Mouse (Mus musculus) liver, adult 2 months (tissue): ENCODE measurements around the gene Tdgf1. TPM values are rescaled to one million over a fixed set of nuclear protein-coding genes. Genes with fewer than 3 reads are reported as not detected.
A peak's percentile ranks its signal among the peaks of the same experiment; 100 is the strongest.

Source experiments
- DNase-seq: peaks from one replicate; pipeline ENCODE4 v3.0.0-alpha.2; 2011; ENCODE audit warnings: low read depth, low spot score; ENCODE audit errors: extremely low read depth
- H3K27ac ChIP-seq: fragments of 200-500 bp; replicated peaks from 2 replicates; pipeline ENCODE4 v1.5.1; 2012; ENCODE audit warnings: low read depth, mild to moderate bottlenecking, control low read depth, inconsistent platforms, low read length; ENCODE audit not compliant: insufficient read depth
- H3K27me3 ChIP-seq: fragments of 200-500 bp; 2 replicates; pipeline ENCODE4 v1.6.1; 2012; ENCODE audit warnings: mild to moderate bottlenecking, moderate library complexity, low read length, inconsistent platforms; ENCODE audit not compliant: control insufficient read depth, insufficient read depth
- H3K36me3 ChIP-seq: fragments of 200-500 bp; 2 replicates; pipeline ENCODE4 v1.6.1; 2012; ENCODE audit warnings: low read length, inconsistent platforms; ENCODE audit not compliant: control insufficient read depth, insufficient read depth
- H3K4me1 ChIP-seq: fragments of 200-500 bp; 2 replicates; pipeline ENCODE4 v1.6.1; 2011; ENCODE audit warnings: low read length; ENCODE audit not compliant: control insufficient read depth, insufficient read depth
- H3K4me3 ChIP-seq: fragments of 200-500 bp; 2 replicates; pipeline ENCODE4 v1.5.1; 2011; ENCODE audit warnings: low read depth, mild to moderate bottlenecking, control low read depth, low read length, moderate library complexity; ENCODE audit not compliant: insufficient read depth
- H3K79me2 ChIP-seq: fragments of 200-500 bp; 2 replicates; pipeline ENCODE4 v1.6.1; 2012; ENCODE audit warnings: inconsistent platforms, mild to moderate bottlenecking, low read length, moderate library complexity; ENCODE audit not compliant: control insufficient read depth, insufficient read depth
- H3K9ac ChIP-seq: fragments of 200-500 bp; 2 replicates; pipeline ENCODE4 v1.6.1; 2012; ENCODE audit warnings: low read depth, mild to moderate bottlenecking, control low read depth, inconsistent platforms, low read length
- CTCF ChIP-seq: fragments of 200-500 bp; IDR thresholded peaks from 2 replicates; pipeline ENCODE4 v1.5.1; 2011; ENCODE audit warnings: low read depth, low read length, control low read depth
- POLR2A ChIP-seq: fragments of 200-500 bp; IDR thresholded peaks from 2 replicates; pipeline ENCODE4 v1.6.1; 2011; ENCODE audit warnings: low read length, control low read depth; ENCODE audit not compliant: insufficient read depth; ENCODE audit errors: extremely low read depth
- WGBS: fragments of 180-500 bp; shearing (Covaris S2); methylation state at CpG from one replicate; pipeline ENCODE4 v1.1.7; 2018; 5-methylcytosine and 5-hydroxymethylcytosine counted together
- polyA plus RNA-seq: library from polyadenylated mRNA; depleted of rRNA; stranded (reverse); fragments of >200 nt; gene quantifications from 2 replicates; pipeline ENCODE4 v1.2.3, GENCODE M21; 2012
- total RNA-seq: library from RNA; depleted of rRNA; stranded (reverse); fragments of >200 nt; gene quantifications from 2 replicates; pipeline ENCODE4 v1.2.3, GENCODE M21; 2014

The Tdgf1 gene
- total and polyA plus RNA-seq, 2 experiments, result not detected

- Histone ChIP-seq H3K9ac (no peak overlapping the region), H3K4me1 (no peaks in the 10 kb centered on the region), H3K27ac (no peak overlapping the region), H3K4me3 (no peak overlapping the region), H3K36me3 (no peaks in the 10 kb centered on the region), H3K27me3 (no peaks in the 10 kb centered on the region), H3K79me2 (no peaks in the 10 kb centered on the region)
- WGBS, result 89% methylated on average over 13 of the region's 13 CpGs
- TF ChIP-seq CTCF (no peak), POLR2A (no peak)
- DNase-seq, result no peak
These were observed 14.5 kb upstream of the Tdgf1 start for GRCm38 (mm10) chr9:110960230-110961149.

GRCm38 (mm10) chr9:110959669-110960068, 13.7 kb upstream of the Tdgf1 start:
- no peaks in the 10 kb centered on the region for H3K4me1 ChIP-seq
- 76% methylated on average over 5 of the region's 5 CpGs for WGBS
- DNase-seq, result no peak
- H3K27ac ChIP-seq, result no peak overlapping the region
- no peaks in the 10 kb centered on the region for H3K27me3 ChIP-seq
- H3K9ac ChIP-seq, result no peak overlapping the region
- TF ChIP-seq CTCF (no peak), POLR2A (no peak)
- no peaks in the 10 kb centered on the region for H3K36me3 ChIP-seq
- no peak overlapping the region for H3K4me3 ChIP-seq
- H3K79me2 ChIP-seq, result no peaks in the 10 kb centered on the region

GRCm38 (mm10) chr9:110955962-110956361, 10.0 kb upstream of the Tdgf1 start:
- no peak for TF ChIP-seq CTCF
- no peak for TF ChIP-seq POLR2A
- no peak overlapping the region for H3K9ac ChIP-seq
- 90% methylated on average over 6 of the region's 6 CpGs for WGBS

GRCm38 (mm10) chr9:110954681-110955445, 8.9 kb upstream of the Tdgf1 start:
- Histone ChIP-seq H3K36me3 (no peaks in the 10 kb centered on the region), H3K4me3 (no peak overlapping the region), H3K27ac (no peak overlapping the region), H3K79me2 (no peaks in the 10 kb centered on the region), H3K27me3 (peaks cover 3% of the 10 kb centered on the region; the same call in 1 of the 2 replicates), H3K4me1 (no peaks in the 10 kb centered on the region), H3K9ac (no peak overlapping the region)
- whole genome bisulfite sequencing, result 86% methylated on average over 2 of the region's 2 CpGs
- DNase-seq, result no peak
- TF ChIP-seq POLR2A, result no peak
- TF ChIP-seq CTCF, result no peak

More at GRCm38 (mm10) chr9:110955962-110956361, 10.0 kb upstream of the Tdgf1 start:
- Histone ChIP-seq H3K27ac (no peak overlapping the region), H3K4me3 (no peak overlapping the region), H3K4me1 (no peaks in the 10 kb centered on the region), H3K79me2 (no peaks in the 10 kb centered on the region), H3K36me3 (no peaks in the 10 kb centered on the region), H3K27me3 (peaks cover 3% of the 10 kb centered on the region; the same call in 1 of the 2 replicates)
- no peak for DNase-seq

- Histone ChIP-seq H3K4me1 (no peaks in the 10 kb centered on the region), H3K4me3 (peak overlapping the region; percentile 38; the same call in 1 of the 2 replicates), H3K27ac (no peak overlapping the region), H3K27me3 (peaks cover 3% of the 10 kb centered on the region; the same call in 1 of the 2 replicates), H3K79me2 (no peaks in the 10 kb centered on the region), H3K9ac (peak overlapping the region; percentile 38), H3K36me3 (no peaks in the 10 kb centered on the region)
- TF ChIP-seq CTCF, result peak; percentile 51
- no peak for TF ChIP-seq POLR2A
- 4% methylated on average over 44 of the region's 44 CpGs for WGBS
- DNase-seq, result peak; percentile 14
These were observed 7.8 kb upstream of the Tdgf1 start for GRCm38 (mm10) chr9:110953550-110954461.
